Mouse (Mus musculus) liver, adult 2 months (tissue): Measurements from ENCODE around the gene Tmcc3.

Experiments
- CTCF ChIP-seq: fragments of 200-500 bp; IDR thresholded peaks from 2 replicates; pipeline ENCODE4 v1.5.1; 2011; ENCODE audit warnings: low read depth, low read length, control low read depth
- POLR2A ChIP-seq: fragments of 200-500 bp; IDR thresholded peaks from 2 replicates; pipeline ENCODE4 v1.6.1; 2011; ENCODE audit warnings: low read length, control low read depth; ENCODE audit not compliant: insufficient read depth; ENCODE audit errors: extremely low read depth

DNA sequence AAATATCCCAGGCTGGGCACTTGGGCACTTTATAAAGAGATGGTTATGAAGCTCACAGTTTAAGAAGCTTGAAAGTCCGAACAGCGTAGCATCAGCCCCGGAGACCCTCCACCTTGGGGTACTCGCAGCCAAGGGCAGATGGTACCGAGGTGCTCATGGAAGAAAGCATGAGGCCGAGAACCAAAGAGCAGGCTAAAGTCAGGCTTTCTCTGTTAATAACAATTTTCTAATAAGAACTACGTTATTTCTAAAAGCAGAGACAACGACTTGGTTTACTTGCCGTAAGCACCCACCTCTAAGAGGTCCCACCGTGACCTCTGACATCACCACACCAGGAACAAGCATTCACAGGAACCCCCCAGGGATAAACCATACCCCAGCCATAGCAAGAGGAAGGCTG, 36.2 kb downstream of the Tmcc3 start:
- TF ChIP-seq CTCF (no peak), POLR2A (no peak)
